Mouse (Mus musculus): ENCODE measurements around the gene Dync1li2. TPM values are rescaled to one million over a fixed set of nuclear protein-coding genes. Genes with fewer than 3 reads are reported as not detected.

Dync1li2 gene
- polyA plus RNA-seq, 1 experiment from 2014 or later: 61.1 TPM

GRCm38 (mm10) chr8:104394801-104395702, 47.8 kb downstream of the Dync1li2 start:
- under 1% methylated on average over 59 of the region's 82 CpGs for WGBS
- peak; percentile 68 for ATAC-seq (ENCODE audit: borderline replicate concordance, extremely low read depth, low FRiP score, low TSS enrichment)
- Histone ChIP-seq H3K4me1 (peaks cover 22% of the 10 kb centered on the region), H3K27me3 (no peaks in the 10 kb centered on the region), H3K4me2 (peak overlapping the region; percentile 97), H3K9ac (peak overlapping the region; percentile 86), H3K4me3 (peak overlapping the region; percentile 87), H3K36me3 (no peaks in the 10 kb centered on the region), H3K27ac (peak overlapping the region; percentile 80), H3K9me3 (0 out of 2 replicates have a peak, but pooled peaks cover 5% of the 10 kb centered on the region)

- peak overlapping the region; percentile 21; the same call in 1 of the 2 replicates for H3K27ac ChIP-seq
- peak overlapping the region; percentile 97 for H3K4me2 ChIP-seq
- peaks cover 22% of the 10 kb centered on the region for H3K4me1 ChIP-seq
- 0 out of 2 replicates have a peak, but pooled peaks cover 5% of the 10 kb centered on the region for H3K9me3 ChIP-seq
- no peak overlapping the region for H3K9ac ChIP-seq
- no peaks in the 10 kb centered on the region for H3K36me3 ChIP-seq
- no peak for ATAC-seq (ENCODE audit: borderline replicate concordance, extremely low read depth, low FRiP score, low TSS enrichment)
- H3K27me3 ChIP-seq: no peaks in the 10 kb centered on the region
- WGBS: 55% methylated on average over 6 of the region's 6 CpGs
- no peak overlapping the region for H3K4me3 ChIP-seq
Observed at GRCm38 (mm10) chr8:104393767-104394166, 49.1 kb downstream of the Dync1li2 start.

DNA sequence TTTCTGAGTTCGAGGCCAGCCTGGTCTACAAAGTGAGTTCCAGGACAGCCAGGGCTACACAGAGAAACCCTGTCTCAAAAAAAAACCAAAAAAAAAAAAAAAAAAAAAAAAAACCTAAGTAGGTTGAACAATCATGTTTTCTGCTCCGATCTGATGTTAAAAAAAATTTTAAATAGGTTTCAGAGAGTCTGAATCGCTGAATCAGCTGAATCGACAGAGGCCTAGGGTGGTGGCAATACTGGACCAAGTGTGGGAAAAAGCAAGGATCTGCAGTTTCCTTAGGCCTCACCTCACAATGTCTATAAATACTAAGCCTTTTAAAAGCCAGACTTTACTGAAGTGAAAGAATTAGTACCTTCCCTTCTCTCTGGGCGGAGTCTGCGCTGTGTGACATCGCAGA, 49.7 kb downstream of the Dync1li2 start:
- H3K4me2 ChIP-seq: peak overlapping the region; percentile 97; the same call in 1 of the 2 replicates
- peaks cover 22% of the 10 kb centered on the region for H3K4me1 ChIP-seq
- H3K4me3 ChIP-seq: no peak overlapping the region
- no peak overlapping the region for H3K9ac ChIP-seq
- no peak for ATAC-seq (ENCODE audit: borderline replicate concordance, extremely low read depth, low FRiP score, low TSS enrichment)
- 85% methylated on average over 7 of the region's 7 CpGs for WGBS
- H3K36me3 ChIP-seq: no peaks in the 10 kb centered on the region
- no peaks in the 10 kb centered on the region for H3K27me3 ChIP-seq
- 0 out of 2 replicates have a peak, but pooled peaks cover 3% of the 10 kb centered on the region for H3K9me3 ChIP-seq
- H3K27ac ChIP-seq: no peak overlapping the region

- no peak overlapping the region for H3K9ac ChIP-seq
- H3K36me3 ChIP-seq: no peaks in the 10 kb centered on the region
- H3K27ac ChIP-seq: no peak overlapping the region
- no peaks in the 10 kb centered on the region for H3K9me3 ChIP-seq
- 69% methylated on average over 8 of the region's 8 CpGs for whole genome bisulfite sequencing
- H3K27me3 ChIP-seq: no peaks in the 10 kb centered on the region
- peaks cover 43% of the 10 kb centered on the region for H3K4me1 ChIP-seq
- H3K4me3 ChIP-seq: no peak overlapping the region
- no peak for ATAC-seq (ENCODE audit: borderline replicate concordance, extremely low read depth, low FRiP score, low TSS enrichment)
- no peak overlapping the region for H3K4me2 ChIP-seq
Observed at GRCm38 (mm10) chr8:104390245-104390644, 52.6 kb downstream of the Dync1li2 start.

DNA sequence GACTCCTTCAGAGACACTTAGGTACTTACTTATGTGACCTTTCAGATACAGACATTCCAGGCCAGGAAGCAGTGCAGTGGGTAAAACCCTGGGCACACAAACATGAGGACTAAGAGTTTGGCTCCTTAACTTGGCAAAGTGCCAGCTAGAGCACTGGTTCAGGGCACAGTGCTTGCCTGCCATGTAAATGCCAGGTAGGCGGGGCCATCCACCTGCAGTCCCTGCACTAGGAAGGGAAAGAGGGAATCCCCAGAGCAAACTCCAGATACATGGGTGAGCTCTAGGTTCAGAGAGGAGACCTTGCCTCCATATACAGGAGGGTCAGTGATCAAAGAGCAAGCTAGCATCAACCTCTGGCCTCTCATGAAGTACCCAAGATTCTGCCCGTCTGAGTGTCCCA, 54.9 kb downstream of the Dync1li2 start:
- no peaks in the 10 kb centered on the region for H3K27me3 ChIP-seq
- 69% methylated on average over 2 of the region's 2 CpGs for WGBS
- H3K4me1 ChIP-seq: peaks cover 38% of the 10 kb centered on the region
- H3K4me3 ChIP-seq: no peak overlapping the region
- H3K9me3 ChIP-seq: no peaks in the 10 kb centered on the region
- H3K9ac ChIP-seq: no peak overlapping the region
- no peaks in the 10 kb centered on the region for H3K36me3 ChIP-seq
- H3K27ac ChIP-seq: no peak overlapping the region
- no peak overlapping the region for H3K4me2 ChIP-seq
- peak; percentile 54; the same call in 1 of the 2 replicates for ATAC-seq (ENCODE audit: borderline replicate concordance, extremely low read depth, low FRiP score, low TSS enrichment)

- H3K9ac ChIP-seq: no peak overlapping the region
- H3K4me3 ChIP-seq: no peak overlapping the region
- H3K36me3 ChIP-seq: no peaks in the 10 kb centered on the region
- H3K27ac ChIP-seq: no peak overlapping the region
- 37% methylated on average over 7 of the region's 7 CpGs for WGBS
- H3K27me3 ChIP-seq: no peaks in the 10 kb centered on the region
- peaks cover 42% of the 10 kb centered on the region for H3K4me1 ChIP-seq
- H3K9me3 ChIP-seq: no peaks in the 10 kb centered on the region
- H3K4me2 ChIP-seq: no peak overlapping the region
- peak; percentile 10; the same call in 1 of the 2 replicates for ATAC-seq (ENCODE audit: borderline replicate concordance, extremely low read depth, low FRiP score, low TSS enrichment)
Observed at GRCm38 (mm10) chr8:104387501-104387900, 55.3 kb downstream of the Dync1li2 start.

GRCm38 (mm10) chr8:104386693-104387092, 56.2 kb downstream of the Dync1li2 start:
- H3K27ac ChIP-seq: no peak overlapping the region
- no peak overlapping the region for H3K9ac ChIP-seq
- no peaks in the 10 kb centered on the region for H3K9me3 ChIP-seq
- H3K27me3 ChIP-seq: no peaks in the 10 kb centered on the region
- no peak overlapping the region for H3K4me3 ChIP-seq
- ATAC-seq (ENCODE audit: borderline replicate concordance, extremely low read depth, low FRiP score, low TSS enrichment): no peak
- H3K4me2 ChIP-seq: no peak overlapping the region
- WGBS: 27% methylated on average over 4 of the region's 4 CpGs
- peaks cover 45% of the 10 kb centered on the region for H3K4me1 ChIP-seq
- H3K36me3 ChIP-seq: no peaks in the 10 kb centered on the region

- Histone ChIP-seq H3K4me2 (no peak overlapping the region), H3K9ac (no peak overlapping the region), H3K4me3 (no peak overlapping the region), H3K4me1 (peaks cover 45% of the 10 kb centered on the region), H3K27me3 (no peaks in the 10 kb centered on the region), H3K9me3 (no peaks in the 10 kb centered on the region), H3K27ac (no peak overlapping the region), H3K36me3 (no peaks in the 10 kb centered on the region)
- ATAC-seq (ENCODE audit: borderline replicate concordance, extremely low read depth, low FRiP score, low TSS enrichment): no peak
- WGBS: 70% methylated on average over 3 of the region's 3 CpGs
Observed at GRCm38 (mm10) chr8:104383977-104384376, 58.9 kb downstream of the Dync1li2 start.

DNA sequence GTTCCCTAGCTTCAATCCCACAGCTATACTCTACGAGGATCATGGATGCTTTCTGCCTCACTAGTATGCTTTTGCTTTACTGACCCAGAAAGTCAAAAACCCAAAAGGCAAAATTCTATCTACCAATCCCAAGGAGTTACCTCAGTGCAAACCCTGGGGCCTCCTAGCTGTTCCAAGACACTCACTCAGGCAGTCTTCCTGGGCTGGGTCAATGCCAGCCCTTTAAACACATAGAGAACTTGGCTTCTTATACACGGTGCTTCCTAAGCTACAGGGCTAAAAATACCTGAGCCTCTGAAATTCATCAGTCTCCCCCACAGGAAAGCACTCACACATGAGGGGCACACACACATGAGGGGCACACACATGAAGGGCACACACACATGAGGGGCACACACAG, 59.6 kb downstream of the Dync1li2 start:
- Histone ChIP-seq H3K27me3 (no peaks in the 10 kb centered on the region), H3K4me1 (peaks cover 45% of the 10 kb centered on the region), H3K9ac (no peak overlapping the region), H3K4me3 (no peak overlapping the region), H3K27ac (no peak overlapping the region), H3K36me3 (no peaks in the 10 kb centered on the region), H3K4me2 (no peak overlapping the region), H3K9me3 (no peaks in the 10 kb centered on the region)
- WGBS: 52% methylated on average over 2 of the region's 2 CpGs
- no peak for ATAC-seq (ENCODE audit: borderline replicate concordance, extremely low read depth, low FRiP score, low TSS enrichment)

- Histone ChIP-seq H3K4me1 (peaks cover 27% of the 10 kb centered on the region), H3K9me3 (no peaks in the 10 kb centered on the region), H3K36me3 (no peaks in the 10 kb centered on the region), H3K4me2 (no peak overlapping the region), H3K27me3 (no peaks in the 10 kb centered on the region), H3K27ac (no peak overlapping the region), H3K9ac (no peak overlapping the region), H3K4me3 (no peak overlapping the region)
- WGBS: 78% methylated on average over 5 of the region's 5 CpGs
- no peak for ATAC-seq (ENCODE audit: borderline replicate concordance, extremely low read depth, low FRiP score, low TSS enrichment)
Observed at GRCm38 (mm10) chr8:104380961-104381411, 61.9 kb downstream of the Dync1li2 start.

- H3K4me3 ChIP-seq: no peak overlapping the region
Observed at GRCm38 (mm10) chr8:104380269-104380668, 62.6 kb downstream of the Dync1li2 start.

DNA sequence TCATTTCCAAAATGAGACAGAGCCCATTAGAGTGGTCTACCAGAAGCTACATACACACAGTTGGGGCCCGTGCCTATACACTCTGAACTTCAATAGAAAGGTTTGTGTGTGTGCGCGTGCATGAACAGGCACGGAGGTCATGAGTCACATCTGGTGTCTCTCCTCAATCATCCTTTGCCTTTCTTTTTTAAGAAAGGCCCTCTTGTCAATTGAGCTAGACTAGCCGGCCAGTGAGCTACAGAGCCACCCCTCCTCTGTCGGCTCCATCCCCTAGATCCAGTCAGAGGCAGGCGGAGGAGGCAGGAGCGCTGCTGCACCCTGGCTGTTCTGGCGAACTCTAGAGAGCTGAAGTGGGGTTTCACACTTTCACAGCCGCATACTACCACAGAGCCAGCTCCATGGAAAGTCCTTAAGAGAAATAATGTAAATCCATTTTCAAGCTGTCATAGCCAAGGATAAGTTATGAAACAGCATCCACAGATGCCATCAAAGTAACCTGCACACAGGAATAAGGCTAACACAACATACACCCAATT, 63.5 kb downstream of the Dync1li2 start:
- peaks cover 37% of the 10 kb centered on the region for H3K4me1 ChIP-seq
- no peak overlapping the region for H3K9ac ChIP-seq
- H3K27ac ChIP-seq: no peak overlapping the region
- ATAC-seq (ENCODE audit: borderline replicate concordance, extremely low read depth, low FRiP score, low TSS enrichment): no peak
- H3K4me3 ChIP-seq: no peak overlapping the region
- H3K4me2 ChIP-seq: no peak overlapping the region
- H3K27me3 ChIP-seq: no peaks in the 10 kb centered on the region
- no peaks in the 10 kb centered on the region for H3K9me3 ChIP-seq
- H3K36me3 ChIP-seq: no peaks in the 10 kb centered on the region
- 63% methylated on average over 10 of the region's 10 CpGs for WGBS

More at GRCm38 (mm10) chr8:104380269-104380668, 62.6 kb downstream of the Dync1li2 start:
- 76% methylated on average over 7 of the region's 7 CpGs for WGBS
- H3K4me1 ChIP-seq: peaks cover 32% of the 10 kb centered on the region
- H3K27ac ChIP-seq: no peak overlapping the region
- no peak overlapping the region for H3K9ac ChIP-seq
- ATAC-seq (ENCODE audit: borderline replicate concordance, extremely low read depth, low FRiP score, low TSS enrichment): no peak
- H3K27me3 ChIP-seq: no peaks in the 10 kb centered on the region
- H3K36me3 ChIP-seq: no peaks in the 10 kb centered on the region
- H3K9me3 ChIP-seq: no peaks in the 10 kb centered on the region
- no peak overlapping the region for H3K4me2 ChIP-seq
